Mouse (Mus musculus): ENCODE measurements at regions not wholly inside any gene's neighbourhood (a gene's known extent, or its start where the extent isn't known, plus 50 kb on each side); places are given as distances from the start of the nearest gene placed in this dataset.
A peak's percentile ranks its signal among the peaks of the same experiment; 100 is the strongest.

DNA sequence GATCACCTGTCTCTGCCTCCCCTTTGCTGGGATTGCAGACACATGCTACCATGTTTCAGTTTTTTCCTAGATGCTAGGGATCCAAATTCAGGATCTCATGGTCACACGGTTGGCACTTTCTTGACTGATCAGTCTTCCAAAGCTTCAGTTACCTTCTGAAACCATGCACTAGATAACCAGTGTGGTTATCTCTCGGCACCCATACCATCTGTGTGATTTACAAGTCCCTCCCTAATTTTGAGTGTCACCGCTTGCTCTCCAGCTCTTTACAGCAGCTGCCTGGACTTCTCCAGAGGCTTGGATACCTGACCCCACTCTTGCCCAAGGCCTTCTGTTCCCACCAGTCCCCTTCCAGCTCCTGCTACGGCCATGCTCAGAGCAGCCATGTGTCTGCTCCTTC is 130.6 kb upstream of the Nfe2l3 start:
- DNase-seq = no peak

DNA sequence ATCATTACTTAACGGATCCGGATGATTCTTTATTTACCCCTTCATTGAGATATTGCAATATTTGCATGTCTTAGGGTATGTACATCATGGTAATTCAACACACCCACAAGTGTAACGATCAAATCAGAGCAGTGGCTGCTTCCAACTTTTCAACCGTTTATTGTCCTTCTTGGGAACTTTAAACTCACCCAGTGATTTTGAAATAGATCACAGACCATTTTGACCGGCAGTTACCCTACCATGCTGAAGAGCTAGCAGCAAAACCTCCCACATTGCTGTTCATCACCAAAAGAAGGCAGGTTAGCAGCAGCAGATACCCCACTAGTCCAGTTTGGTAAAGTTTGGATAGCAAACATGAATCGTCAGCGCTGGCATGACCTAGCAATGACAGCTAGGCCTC is 130.2 kb upstream of the Nfe2l3 start:
- no peak for DNase-seq

DNA sequence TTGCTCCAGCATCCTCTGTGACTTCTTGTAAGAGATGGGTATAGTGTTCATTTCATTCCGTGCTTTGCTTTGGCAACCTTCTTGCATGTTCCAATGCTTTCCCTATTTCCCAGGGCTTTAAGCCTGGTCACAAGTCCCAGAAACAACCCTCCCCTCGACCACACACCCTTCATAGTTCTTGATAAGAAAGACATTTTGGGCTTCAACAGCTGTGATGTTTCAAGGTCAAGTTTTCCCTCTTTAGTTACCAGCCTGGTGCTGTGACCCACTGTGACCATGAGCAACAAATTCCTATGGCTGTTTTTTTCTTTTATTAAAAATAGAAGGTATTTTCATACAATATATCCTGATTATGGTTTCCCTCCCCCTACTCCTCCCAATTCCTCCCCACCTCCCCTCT is 114.1 kb upstream of the Nfe2l3 start:
- no peak for DNase-seq

DNA sequence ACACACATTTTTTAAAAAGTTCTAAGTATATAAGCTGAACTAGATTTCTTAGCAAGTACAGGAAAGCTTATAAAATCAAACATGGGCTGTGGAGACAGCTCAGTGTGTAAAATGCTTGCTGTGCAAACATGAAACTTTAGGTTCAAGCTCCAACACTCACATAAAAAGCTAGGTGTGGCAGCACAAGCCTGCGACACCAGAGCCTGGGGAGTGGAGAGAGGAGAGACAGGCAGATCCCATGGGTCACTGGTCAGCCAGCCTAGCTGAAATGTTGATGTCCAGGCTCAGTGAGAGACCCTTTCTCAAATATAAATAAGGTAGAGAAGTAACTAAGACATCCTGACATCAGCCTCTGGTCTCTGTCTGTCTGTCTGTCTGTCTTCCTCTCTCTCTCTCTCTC is 112.5 kb upstream of the Nfe2l3 start:
- DNase-seq = no peak

DNA sequence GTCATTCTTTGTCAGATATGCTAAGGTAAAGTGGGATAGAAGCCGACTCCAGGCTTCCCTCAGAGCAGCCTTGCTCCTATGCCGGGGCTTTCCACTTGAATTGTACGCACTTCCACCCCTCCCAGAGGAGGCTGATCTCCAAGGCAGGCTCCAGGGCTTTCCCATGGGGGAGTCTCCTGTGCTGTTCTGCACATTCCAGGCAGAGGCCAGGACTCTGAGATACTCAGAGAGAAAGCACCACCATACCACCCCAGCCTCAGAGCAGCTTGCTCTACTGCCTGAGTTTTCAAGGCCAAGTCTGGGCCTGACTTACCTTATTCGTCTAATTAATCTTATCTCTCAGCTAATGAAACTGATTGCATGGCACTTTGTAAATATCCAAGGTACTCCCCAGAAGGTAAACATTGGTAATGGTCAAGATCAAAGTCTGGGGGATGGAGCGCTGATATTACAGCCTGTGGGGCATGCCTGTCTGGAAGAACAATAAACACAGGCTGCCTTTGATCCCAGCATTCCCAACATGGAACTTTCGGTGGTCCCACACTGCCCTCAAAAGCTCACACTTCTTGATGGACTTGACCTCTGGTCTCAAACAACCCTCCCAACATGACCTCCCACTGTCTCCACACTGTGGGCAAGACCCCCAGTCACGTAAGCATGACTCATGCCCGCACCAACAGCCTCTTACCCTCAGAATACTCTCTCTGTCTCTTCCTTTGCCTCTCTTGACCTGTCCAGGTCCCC is 111.6 kb upstream of the Nfe2l3 start:
- no peak for DNase-seq

DNA sequence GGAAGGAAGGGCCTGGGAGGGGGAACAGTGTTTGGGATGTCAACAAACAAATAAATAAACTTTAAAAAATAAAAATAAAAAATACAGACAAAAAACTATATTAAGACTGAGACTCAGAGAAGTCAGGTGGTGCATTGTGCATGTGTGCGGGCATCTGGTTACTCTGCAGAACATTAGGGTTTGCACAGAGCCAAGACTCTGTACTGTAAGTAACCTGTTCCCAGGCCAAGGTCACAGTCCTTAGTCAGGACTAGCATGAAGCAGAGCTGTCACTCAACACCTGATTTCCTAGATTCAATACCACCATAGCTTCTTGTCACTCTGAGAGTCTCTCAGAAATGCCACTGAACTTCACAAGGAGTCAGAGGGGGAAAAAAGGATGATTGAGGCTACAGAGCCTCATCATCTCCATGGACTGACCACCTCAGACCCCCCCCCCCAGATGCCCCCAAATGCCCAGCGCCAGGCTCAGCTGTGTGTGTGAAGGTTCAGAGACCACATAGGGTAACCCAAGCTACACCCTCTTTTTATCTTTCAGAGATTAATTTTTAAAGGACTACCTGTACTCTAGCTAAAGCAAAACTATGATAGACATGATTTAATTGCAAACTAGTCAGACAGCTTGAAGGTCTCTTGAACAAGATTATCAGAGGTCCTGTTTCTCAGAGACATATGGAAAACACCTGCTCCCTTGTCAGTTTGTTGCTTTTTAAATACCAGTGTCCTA is 106.2 kb upstream of the Nfe2l3 start:
- no peak for DNase-seq

DNA sequence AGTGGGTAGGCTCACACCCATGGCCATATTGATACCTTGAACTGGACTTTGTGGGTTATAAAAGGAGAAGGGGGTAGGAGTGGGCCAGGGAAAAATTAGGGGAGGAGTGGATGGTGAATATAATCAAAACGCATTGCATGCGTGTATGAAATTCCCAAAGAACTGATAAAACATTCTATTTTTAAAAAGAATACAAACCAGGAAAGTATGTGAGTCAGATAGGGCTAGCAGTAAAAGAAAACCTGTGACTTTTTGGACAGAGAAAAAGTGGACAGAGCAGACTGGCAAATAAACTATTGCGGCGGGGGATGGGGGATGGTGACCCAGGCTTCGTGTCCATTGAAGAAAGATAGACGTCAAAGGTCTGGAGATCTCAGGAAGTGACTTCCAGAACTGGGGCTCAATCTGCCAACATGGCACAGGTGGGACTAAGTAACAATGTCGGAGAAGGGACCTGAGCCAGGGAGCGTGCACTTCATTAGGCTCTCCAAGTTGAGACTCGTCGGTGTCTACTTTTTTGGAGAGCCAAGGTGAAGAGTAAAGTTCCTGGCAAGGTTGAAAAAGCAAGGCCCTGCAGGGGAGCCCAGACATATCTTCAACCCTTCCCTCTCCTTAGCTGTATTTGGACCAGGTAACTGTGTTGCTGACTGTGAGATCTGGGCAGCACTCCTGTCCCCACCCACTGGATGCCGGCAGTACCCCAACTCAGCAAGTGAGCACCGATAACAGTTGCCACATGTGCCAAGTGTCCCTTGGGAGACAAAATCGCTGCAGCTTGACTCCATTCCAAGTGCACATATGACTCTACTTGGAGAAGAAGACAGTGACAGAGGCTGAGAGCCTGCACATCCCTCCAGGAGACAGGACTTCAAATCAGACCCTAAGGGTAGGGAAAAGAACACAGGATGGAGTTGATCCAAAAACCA is 103.1 kb upstream of the Nfe2l3 start:
- DNase-seq = no peak

DNA sequence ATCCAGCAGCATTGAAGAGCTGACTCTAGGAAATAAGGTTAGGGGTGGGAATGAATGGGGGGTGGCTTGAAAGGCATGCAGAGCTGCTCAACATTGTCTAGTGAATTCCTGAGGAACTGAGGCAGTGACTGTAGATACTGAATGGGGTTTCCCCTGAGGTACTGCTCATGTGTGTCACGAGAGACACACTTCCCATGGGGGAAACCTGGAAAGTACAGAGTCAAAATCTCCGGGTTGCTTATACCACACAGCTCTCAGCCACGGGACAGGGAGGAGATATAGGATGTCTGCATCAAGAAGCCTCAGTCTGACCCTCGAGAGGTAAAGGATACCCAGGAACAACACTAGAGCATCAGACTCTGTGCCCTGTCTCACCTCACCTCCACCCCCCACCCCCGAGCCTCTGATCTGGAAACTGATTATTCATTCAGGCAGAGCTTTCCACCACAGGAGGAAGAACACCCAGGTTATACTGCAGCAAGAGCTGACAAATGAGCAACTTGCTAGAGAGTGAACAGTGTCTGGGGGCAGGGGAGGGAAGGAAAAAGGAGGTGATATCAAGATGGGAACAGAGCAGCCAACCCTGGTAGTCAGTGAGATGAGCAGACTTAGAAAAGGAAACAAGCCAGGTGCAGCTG is 102.3 kb upstream of the Nfe2l3 start:
- no peak for DNase-seq

DNA sequence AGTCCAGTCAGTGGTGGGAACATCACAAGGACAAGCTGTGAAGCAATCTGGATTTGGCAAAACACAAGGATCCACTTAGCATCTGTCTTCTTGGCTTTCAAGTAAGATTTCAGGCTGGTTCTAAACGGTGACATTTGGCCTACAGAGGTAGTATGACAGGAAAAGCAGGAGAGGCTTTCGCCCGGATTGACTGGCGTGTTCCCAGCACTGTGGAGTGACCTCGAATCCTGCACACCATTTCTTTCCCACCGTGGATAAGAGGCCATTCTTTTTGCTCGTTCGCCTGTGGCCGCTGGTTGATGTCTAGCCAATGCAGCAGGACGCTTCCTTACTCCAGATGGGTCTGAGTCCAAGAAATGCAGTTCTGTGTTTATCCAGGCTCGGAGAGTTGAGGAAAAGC is 99.6 kb upstream of the Nfe2l3 start:
- no peak for DNase-seq

DNA sequence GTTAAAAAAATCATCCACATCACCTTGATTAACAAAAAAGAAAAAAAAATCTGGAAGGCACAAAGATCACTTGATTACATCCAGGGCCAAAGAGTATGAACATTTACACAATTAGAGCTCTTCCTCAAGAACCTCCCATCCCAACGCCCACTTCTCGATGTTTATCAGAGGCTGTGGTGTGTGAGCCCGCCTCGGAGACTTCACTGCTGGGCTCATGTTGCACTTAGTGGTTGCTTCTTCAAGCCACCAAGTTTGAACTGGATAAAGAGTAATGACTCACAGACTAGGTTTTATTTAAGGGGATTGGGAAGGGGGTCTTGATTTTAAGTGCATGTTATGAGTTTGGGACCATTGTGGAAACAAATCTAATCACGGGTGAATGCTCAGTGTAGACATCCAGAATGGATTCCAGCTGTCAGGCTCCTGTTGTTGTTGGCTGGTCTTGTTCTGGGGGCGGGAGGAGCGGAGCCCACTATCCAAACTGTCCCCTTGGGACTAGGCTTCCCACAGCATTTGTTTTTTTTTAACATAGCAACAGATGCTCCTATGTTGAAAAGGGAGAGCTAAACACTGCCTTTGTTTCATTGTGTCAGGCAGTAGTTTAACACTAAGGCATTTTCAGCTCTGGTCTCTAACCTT is 98.6 kb upstream of the Nfe2l3 start:
- no peak for DNase-seq

DNA sequence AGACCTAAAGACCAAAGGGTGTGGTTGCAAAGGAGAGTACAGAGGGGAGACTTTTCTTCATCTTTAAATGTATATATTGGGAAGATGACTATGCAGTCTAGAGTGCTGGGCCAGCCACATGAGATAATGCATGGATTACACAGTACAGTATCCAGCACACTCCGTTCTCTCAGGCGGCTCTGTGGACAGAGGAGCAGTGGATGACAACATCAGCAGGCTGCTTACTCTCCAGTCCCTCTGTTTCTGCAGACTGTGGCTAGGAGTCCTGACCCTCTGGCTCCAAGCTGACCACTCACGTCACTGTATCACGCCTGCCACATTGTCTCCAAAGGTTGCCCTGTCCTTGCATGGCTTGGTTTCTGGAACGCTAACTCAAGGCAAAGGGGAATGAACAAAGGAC is 97.2 kb upstream of the Nfe2l3 start:
- DNase-seq = no peak

DNA sequence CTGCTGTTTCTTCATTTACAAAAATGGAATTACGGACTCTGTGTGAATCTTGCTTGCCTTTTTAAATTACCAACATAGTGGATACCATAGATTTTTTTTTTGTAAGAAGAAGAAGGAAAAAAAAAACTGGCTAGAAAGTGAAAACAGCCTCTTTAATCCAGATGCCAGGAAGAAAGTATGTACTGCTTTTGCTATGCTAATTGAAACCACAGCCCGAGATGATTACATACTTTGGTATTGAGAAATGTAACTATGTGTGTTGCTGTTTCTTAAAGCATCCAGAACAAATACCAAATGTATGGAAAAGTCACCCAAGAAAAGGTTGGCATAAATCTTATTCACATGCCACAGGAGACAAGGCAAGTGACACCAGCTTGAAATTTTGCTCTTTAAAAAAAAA is 93.2 kb upstream of the Nfe2l3 start:
- no peak for DNase-seq

DNA sequence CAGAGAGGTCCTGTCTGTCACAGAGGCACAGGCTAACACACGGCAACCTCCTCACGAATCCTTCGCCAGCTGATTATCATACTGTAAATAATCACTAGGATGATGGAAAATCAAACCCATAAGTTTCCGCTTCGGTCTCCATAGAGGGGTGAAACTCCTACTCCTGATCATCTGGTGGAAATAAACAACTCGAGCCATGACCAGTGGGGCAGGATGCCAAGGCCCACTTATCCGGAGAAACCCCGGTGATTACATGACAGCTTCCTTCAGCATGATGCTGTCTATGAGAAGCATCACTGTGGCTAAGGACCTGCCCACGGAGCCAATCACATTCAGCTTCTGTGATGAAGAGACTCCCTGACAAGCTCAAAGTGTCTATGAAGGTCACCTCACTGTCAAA is 84.7 kb upstream of the Nfe2l3 start:
- no peak for DNase-seq

DNA sequence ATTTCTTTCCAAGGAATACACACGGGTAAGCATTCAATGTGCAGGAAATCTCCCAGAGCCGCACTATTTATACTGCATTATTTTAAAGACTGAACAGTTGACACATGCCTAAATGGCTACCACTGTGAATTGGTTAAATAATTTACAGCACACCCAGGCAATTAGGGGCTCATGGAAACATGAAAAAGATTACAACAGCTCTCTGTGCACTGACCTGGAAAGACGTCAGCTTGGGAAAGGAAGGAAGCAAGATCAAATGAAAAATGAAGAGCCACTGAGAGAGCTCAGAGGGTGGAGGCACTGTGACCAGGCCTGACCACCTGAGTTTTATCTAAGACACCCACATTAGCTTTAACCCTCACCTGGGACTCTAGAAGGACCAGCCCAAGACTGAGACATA is 82.7 kb upstream of the Nfe2l3 start:
- no peak for DNase-seq

DNA sequence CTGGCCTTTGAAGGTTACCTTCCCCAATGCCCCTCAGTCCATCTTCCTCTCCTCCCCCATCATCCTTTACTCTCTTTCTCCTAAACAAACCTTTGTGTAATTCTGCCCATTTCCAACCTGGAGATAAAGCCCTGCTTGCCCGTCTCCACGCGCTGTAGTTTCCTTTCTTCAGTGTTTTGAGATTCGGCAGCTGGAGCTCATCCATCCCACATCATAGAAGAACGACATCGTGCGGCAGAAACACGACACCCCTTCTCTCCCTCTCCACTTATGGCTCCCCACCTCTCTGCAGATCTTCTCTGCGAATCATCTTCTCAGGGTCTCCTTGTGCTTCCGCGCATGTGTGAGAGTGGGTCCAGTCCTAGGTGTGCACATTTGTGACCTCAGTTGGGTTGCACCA is 77.4 kb upstream of the Nfe2l3 start:
- no peak for DNase-seq

DNA sequence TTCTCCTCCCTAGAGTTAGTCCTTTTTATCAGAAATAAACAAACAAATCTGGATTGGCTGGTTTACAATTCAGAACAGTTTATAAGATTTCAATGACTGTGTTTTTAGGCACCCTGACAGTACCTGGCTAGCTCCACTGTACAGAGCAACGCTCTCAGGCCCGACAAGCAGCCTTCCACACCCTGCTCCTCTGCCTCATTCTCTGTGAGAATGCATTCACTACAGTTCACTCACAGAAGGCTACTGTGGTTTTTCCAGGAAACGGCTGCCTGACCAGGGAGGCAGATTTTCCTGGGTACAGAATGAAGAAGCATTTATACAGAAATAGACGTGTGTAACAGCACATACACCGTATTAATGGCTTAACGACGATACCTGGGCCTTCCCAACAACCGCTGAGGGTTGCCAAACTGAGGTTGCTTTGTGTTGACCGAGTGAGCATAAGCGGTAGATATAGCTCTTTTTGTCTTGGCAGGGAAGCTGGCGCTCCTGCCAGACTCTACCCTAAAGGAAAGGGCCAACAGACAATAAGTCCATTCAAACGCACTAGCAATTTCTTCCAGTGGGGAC is 70.8 kb upstream of the Nfe2l3 start:
- DNase-seq = no peak

DNA sequence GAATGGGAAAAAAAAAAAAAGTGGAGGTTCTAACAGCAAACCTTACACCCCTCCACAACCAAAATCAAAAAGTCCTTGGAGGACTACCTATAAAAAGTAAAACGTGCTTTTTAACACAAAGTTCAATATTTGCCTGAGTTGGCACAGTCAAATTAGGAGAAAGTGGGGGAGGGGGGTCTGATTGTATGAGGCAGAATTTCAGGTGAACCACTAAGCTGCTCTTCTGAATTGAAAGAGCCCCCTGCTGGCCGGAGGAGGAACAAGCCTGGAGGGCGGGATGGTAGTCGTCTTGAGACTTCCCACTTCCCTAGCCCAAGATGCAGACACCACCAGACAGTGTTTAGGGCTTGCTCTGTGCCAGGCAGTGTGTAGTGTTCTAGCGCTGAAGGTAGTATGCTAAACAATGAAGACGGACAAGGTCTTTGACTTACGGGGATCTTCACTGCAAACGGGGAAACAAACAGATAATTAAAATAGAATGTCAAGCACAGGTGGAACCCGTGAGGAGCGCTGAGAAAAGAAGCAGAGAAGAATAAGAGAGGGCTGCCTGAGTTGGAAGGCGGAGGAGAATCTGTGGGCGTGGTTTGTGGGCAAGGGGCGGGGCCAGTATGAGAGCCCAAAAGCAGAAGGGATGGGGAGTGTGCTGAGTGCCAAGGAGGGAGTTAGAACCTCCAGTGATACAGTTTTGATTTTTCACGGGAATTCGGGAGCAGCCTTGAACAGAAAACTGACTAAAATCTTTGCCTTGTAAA is 69.8 kb upstream of the Nfe2l3 start:
- DNase-seq = peak; percentile 51

DNA sequence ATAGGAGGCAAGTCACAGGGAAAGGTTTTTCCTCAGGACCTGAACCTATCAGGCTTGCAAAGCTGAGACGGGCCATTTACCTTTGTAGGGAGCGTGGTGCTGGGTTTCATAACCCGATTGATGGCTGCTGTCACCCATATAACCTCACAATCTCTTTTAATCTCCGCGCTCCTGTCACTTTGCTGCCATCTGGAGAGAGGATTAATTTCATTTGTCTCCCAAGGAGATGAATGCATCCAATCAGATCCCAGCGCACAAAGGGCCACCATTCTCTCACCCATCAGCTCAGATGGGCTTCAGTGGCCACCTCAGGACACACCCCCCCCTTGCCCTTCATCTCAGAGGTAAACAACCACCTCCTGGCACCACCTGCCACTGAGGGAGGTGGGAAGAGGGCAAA is 67.7 kb upstream of the Nfe2l3 start:
- no peak for DNase-seq

DNA sequence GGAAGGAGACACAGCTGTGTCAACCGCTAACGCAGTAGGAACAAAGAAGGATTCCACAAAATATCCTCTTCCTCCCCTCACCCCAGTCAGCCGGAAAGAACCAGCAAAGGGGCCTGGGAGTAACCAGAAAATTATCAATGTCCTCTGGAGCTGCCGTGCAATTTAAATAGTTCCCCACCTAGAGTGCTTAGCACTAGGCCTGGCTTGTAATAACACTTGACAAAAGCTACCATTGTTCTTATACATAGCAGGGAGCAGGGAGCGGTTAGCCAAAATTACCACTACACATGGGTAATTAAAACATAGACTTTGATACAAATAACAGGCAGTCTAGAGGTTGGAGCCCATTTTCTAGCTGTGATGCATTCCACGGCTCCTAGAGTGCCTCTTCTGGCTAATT is 62.7 kb upstream of the Nfe2l3 start:
- no peak for DNase-seq

DNA sequence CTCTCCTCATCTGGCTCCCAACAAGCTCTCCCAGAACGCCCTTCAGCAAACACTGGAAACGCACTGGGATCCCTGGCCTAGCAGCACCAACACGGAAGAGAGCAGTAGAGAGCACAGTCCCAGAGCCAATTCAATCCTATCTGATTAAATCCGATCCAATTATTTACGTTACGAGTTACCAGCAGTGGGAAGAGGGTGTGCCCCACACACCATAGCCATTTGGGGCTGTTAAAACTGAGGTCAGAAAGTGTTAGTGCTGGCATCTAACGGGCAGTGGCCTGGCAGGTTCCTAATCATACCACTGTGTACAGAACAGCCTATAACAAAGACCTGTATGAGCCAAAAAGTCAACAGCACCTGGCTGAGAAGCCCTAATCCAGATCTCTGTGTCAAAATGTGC is 60.1 kb upstream of the Nfe2l3 start:
- DNase-seq = no peak

DNA sequence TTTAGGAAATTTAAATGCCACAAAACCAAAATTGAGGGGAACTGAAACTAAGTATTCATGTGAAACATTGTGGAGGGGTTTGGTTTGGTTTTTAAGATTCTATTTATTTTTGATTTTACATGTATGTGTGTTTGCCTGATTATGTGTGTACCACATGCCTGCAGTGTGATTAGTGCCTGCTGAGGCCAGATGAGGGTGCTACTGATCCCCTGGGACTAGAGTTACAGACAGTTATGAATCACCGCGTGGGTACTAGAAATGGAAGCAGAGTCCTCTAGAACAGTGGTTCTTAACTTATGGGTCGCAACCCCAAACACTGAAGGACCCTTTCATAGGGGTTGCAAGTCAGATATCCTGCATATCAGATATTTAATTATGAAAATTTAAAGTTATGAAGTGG is 54.0 kb upstream of the Nfe2l3 start:
- no peak for DNase-seq

DNA sequence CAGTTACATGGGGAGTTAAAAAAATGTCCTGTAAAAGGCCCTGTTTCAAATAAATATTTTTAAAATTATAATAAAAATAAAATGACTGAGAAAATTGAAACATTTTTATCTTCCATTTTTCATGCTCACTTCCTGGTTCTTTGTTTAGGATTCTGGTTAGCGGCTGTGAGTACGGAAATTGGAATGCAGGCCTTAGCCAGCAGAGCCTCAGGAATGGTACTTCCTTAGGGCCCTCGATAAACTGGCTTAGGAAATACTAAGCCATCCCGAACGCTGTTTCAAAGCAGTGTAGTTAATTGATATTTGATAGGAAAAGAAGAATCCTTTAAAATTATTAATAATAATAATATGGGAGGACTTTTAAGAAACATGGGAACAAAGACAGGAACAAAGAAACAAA is 53.4 kb upstream of the Nfe2l3 start:
- no peak for DNase-seq
